Mouse (Mus musculus) kidney, postnatal 36 days (tissue): ENCODE measurements around the gene Esrrb.

Experiments
- DNase-seq, 2 experiments: peaks; one replicate each; pipeline ENCODE4 v3.0.0; 2021 to 2022; ENCODE audit warnings: mixed read lengths in 2 of 2

Esrrb gene

GRCm38 (mm10) chr12:86503921-86504320 lies 143.0 kb downstream of the Esrrb start:
- no peak for DNase-seq

GRCm38 (mm10) chr12:86504321-86504720 lies 143.4 kb downstream of the Esrrb start:
- DNase-seq, result no peak

GRCm38 (mm10) chr12:86507741-86508140 lies 146.8 kb downstream of the Esrrb start:
- DNase-seq, result no peak

GRCm38 (mm10) chr12:86508313-86508988 lies 147.5 kb downstream of the Esrrb start:
- peak in 1 of 2 experiments; percentile 20 for DNase-seq

GRCm38 (mm10) chr12:86509295-86510279 lies 148.7 kb downstream of the Esrrb start:
- no peak for DNase-seq

- no peak for DNase-seq
These were observed 151.4 kb downstream of the Esrrb start for GRCm38 (mm10) chr12:86512335-86512734.

- no peak for DNase-seq
These were observed 152.7 kb downstream of the Esrrb start for GRCm38 (mm10) chr12:86513596-86513995.

- DNase-seq, result no peak
These were observed 155.7 kb downstream of the Esrrb start for GRCm38 (mm10) chr12:86516602-86517001.

- no peak for DNase-seq
These were observed 156.8 kb downstream of the Esrrb start for GRCm38 (mm10) chr12:86517721-86518120.

- DNase-seq, result peak in 1 of 2 experiments; percentile 18
These were observed 157.8 kb downstream of the Esrrb start for GRCm38 (mm10) chr12:86518746-86519145.

GRCm38 (mm10) chr12:86534283-86534682 lies 173.4 kb downstream of the Esrrb start:
- DNase-seq, result no peak

- DNase-seq, result no peak
These were observed 176.9 kb downstream of the Esrrb start for GRCm38 (mm10) chr12:86537799-86538198.

- DNase-seq, result no peak
These were observed 177.8 kb downstream of the Esrrb start for GRCm38 (mm10) chr12:86538711-86539110.

GRCm38 (mm10) chr12:86539511-86539910 lies 178.6 kb downstream of the Esrrb start:
- no peak for DNase-seq

GRCm38 (mm10) chr12:86547808-86548207 lies 186.9 kb downstream of the Esrrb start:
- peak in 1 of 2 experiments; percentile 31 for DNase-seq

- DNase-seq, result no peak
These were observed 192.1 kb downstream of the Esrrb start for GRCm38 (mm10) chr12:86553037-86553436.

- DNase-seq, result no peak
These were observed 196.0 kb downstream of the Esrrb start for GRCm38 (mm10) chr12:86556796-86557517.

- no peak for DNase-seq
These were observed 198.0 kb downstream of the Esrrb start for GRCm38 (mm10) chr12:86558889-86559288.

GRCm38 (mm10) chr12:86562705-86563104 lies 201.8 kb downstream of the Esrrb start:
- no peak for DNase-seq

GRCm38 (mm10) chr12:86565996-86566395 lies 205.1 kb downstream of the Esrrb start:
- DNase-seq, result no peak
